Mouse (Mus musculus) hindbrain, embryonic 14.5 days (tissue): Measurements from ENCODE around the gene Arntl2. TPM values are rescaled to one million over a fixed set of nuclear protein-coding genes. Genes with fewer than 3 reads are reported as not detected.

Experiments
- ATAC-seq: fragments of 200-750 bp; cut with Nextera tagmentation; 2 replicates; pipeline ENCODE4 v1.8.0; 2017; ENCODE audit warnings: moderate number of reproducible peaks, mild to moderate bottlenecking, moderate TSS enrichment, moderate library complexity; ENCODE audit not compliant: low FRiP score
- DNase-seq: peaks from one replicate; pipeline ENCODE4 v3.0.0-alpha.2; 2015; ENCODE audit warnings: low spot score
- H3K27ac ChIP-seq: fragments of 300-500 bp; sonication (generic); 2 replicates; pipeline ENCODE4 v1.5.1; 2014; ENCODE audit warnings: mild to moderate bottlenecking, moderate library complexity
- H3K27me3 ChIP-seq: fragments of 300-500 bp; sonication (generic); 2 replicates; pipeline ENCODE4 v1.6.1; 2014; ENCODE audit warnings: mild to moderate bottlenecking, low read length, mixed read lengths; ENCODE audit not compliant: control insufficient read depth, insufficient read depth
- H3K36me3 ChIP-seq: fragments of 300-500 bp; sonication (generic); replicated peaks from 2 replicates; pipeline ENCODE4 v1.6.1; 2014; ENCODE audit not compliant: control insufficient read depth, insufficient read depth
- H3K4me1 ChIP-seq: fragments of 300-500 bp; sonication (generic); replicated peaks from 2 replicates; pipeline ENCODE4 v1.6.1; 2014; ENCODE audit warnings: antibody characterized with exemption, low read length, mixed read lengths; ENCODE audit not compliant: control insufficient read depth, insufficient read depth
- H3K4me2 ChIP-seq: fragments of 300-500 bp; sonication (generic); replicated peaks from 2 replicates; pipeline ENCODE4 v1.6.1; 2014; ENCODE audit warnings: mild to moderate bottlenecking, moderate library complexity
- H3K4me3 ChIP-seq: fragments of 300-500 bp; sonication (generic); replicated peaks from 2 replicates; pipeline ENCODE4 v1.5.1; 2014; ENCODE audit warnings: mild to moderate bottlenecking, low read length
- H3K9ac ChIP-seq: fragments of 300-500 bp; sonication (generic); 2 replicates; pipeline ENCODE4 v1.6.1; 2014
- H3K9me3 ChIP-seq: fragments of 300-500 bp; sonication (generic); 2 replicates; pipeline ENCODE4 v1.6.1; 2016; ENCODE audit warnings: low read length; ENCODE audit not compliant: control insufficient read depth
- WGBS: fragments of 180-500 bp; shearing (Covaris S2); extraction: QIAGEN DNeasy Blood & Tissue Kit; methylation state at CpG from one replicate; pipeline ENCODE4 v1.1.7; 2014; 5-methylcytosine and 5-hydroxymethylcytosine counted together
- polyA plus RNA-seq: library from polyadenylated mRNA; unstranded; fragments of >200 nt; fragmentation: Nextera tagmentation; extraction: Ambion mirVana; gene quantifications from 2 replicates; pipeline ENCODE4 v1.2.1, GENCODE M21; 2014

Gene Arntl2
- polyA plus RNA-seq, 1 experiment from 2014 or later: 2.5 TPM

DNA sequence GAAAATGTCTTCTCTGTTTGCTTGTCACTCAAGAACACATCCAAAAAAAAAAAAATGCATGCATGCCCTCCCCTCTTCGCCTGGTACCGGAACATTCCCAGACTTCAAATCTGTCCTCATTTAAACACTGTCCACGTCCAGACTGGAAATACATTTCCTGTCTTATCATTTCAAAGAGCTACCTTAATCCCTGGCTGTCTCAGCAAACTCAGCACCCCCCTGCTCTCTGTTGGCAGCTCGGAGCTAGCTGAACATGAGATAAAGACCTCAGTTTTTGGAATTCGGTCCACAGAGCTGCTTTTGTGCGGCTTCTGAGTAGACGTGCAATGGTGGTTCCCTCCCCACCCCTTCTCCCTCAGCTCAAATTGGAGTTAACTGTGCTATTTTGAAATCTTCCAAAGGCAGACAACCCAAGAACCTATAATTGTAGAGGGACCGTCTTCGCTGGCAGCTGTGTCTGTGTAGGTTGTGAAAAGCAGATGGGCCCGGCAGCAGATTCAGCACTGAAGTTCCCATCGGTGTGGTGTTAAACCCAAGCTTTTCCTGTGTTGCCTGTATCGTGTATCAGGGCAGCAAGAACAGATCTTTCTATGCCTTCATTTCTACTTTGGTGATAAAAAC lies 81.7 kb downstream of the Arntl2 start:
- Histone ChIP-seq H3K4me3 (no peak overlapping the region), H3K9ac (no peak overlapping the region), H3K4me2 (no peak overlapping the region), H3K27ac (no peak overlapping the region), H3K4me1 (no peaks in the 10 kb centered on the region), H3K36me3 (no peaks in the 10 kb centered on the region), H3K27me3 (no peaks in the 10 kb centered on the region), H3K9me3 (no peaks in the 10 kb centered on the region)
- ATAC-seq (no peak), DNase-seq (no peak)
- 94% methylated on average over 12 of the region's 12 CpGs for WGBS

DNA sequence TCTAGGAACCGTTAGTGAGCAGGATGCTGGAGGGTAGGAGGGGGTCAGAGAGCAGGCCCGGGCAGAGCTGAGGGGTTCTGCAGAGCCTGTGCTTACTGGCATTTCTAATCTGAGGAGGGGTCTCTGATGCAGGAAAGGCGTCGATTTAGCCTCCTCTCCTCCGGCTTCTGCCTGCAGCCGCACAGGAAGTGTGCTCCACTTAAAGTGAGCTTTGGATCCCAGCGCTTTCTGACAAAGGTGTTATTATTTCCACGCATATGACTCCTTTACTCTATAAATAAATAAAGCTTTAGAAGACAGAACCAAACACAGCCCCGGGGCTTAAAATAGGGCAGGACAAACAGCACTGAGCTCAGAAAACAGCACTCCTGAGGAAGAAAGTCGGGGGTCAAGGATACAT lies 83.1 kb downstream of the Arntl2 start:
- H3K4me1 ChIP-seq: no peaks in the 10 kb centered on the region
- no peak overlapping the region for H3K27ac ChIP-seq
- no peak overlapping the region for H3K4me2 ChIP-seq
- DNase-seq (no peak), ATAC-seq (no peak)
- no peaks in the 10 kb centered on the region for H3K27me3 ChIP-seq
- H3K36me3 ChIP-seq: no peaks in the 10 kb centered on the region
- H3K9ac ChIP-seq: no peak overlapping the region; the same call in 1 of the 2 replicates
- no peak overlapping the region for H3K4me3 ChIP-seq
- WGBS: 45% methylated on average over 10 of the region's 10 CpGs
- H3K9me3 ChIP-seq: no peaks in the 10 kb centered on the region

DNA sequence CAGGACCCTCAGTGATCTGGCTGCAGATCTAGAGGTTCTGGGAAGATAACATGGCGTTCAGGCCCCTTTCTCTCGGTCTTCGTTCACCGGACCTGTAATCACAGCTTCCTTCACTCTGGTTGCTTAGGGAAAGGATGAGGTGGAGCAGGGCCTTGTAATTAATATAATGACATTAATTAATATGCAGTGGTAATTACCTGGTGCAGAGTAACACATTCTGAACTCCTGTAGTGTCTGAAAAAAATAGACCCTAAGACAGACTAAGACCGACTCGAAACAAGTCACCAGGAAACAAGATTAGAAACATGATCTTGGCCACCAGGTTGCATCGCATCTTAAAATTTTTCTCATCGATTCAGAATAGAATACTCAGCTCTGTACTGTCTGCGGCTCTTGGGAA lies 84.0 kb downstream of the Arntl2 start:
- no peak for DNase-seq

DNA sequence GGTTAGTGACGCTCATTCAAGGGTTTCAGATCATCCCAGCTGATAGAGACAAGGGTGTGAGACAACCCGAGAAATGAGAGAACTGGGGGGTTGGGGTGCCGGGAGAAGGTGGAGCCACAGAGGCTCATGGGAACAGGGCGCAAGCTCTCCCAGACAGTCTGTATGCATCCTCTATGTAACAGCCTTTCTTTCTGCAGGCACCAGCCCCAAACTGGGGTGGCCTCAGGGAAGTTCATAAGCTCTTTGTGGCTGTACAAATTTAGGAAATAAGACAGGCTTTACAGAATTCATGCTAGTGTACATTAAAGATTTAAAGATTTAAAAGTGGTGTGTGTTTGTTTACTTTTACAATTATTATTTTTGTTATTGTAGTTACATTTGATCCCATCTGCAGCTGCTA lies 84.4 kb downstream of the Arntl2 start:
- 80% methylated on average over 4 of the region's 4 CpGs for WGBS
- Histone ChIP-seq H3K4me2 (no peak overlapping the region), H3K9ac (no peak overlapping the region), H3K36me3 (no peaks in the 10 kb centered on the region), H3K9me3 (no peaks in the 10 kb centered on the region), H3K27ac (no peak overlapping the region), H3K27me3 (no peaks in the 10 kb centered on the region), H3K4me1 (no peaks in the 10 kb centered on the region), H3K4me3 (no peak overlapping the region)
- ATAC-seq (no peak), DNase-seq (no peak)

More for the DNA sequence above, 84.0 kb downstream of the Arntl2 start:
- ATAC-seq: no peak
- Histone ChIP-seq H3K9me3 (no peaks in the 10 kb centered on the region), H3K27me3 (no peaks in the 10 kb centered on the region), H3K4me1 (no peaks in the 10 kb centered on the region), H3K27ac (no peak overlapping the region), H3K4me2 (no peak overlapping the region), H3K4me3 (no peak overlapping the region), H3K9ac (no peak overlapping the region), H3K36me3 (no peaks in the 10 kb centered on the region)
- WGBS: 87% methylated on average over 9 of the region's 9 CpGs

DNA sequence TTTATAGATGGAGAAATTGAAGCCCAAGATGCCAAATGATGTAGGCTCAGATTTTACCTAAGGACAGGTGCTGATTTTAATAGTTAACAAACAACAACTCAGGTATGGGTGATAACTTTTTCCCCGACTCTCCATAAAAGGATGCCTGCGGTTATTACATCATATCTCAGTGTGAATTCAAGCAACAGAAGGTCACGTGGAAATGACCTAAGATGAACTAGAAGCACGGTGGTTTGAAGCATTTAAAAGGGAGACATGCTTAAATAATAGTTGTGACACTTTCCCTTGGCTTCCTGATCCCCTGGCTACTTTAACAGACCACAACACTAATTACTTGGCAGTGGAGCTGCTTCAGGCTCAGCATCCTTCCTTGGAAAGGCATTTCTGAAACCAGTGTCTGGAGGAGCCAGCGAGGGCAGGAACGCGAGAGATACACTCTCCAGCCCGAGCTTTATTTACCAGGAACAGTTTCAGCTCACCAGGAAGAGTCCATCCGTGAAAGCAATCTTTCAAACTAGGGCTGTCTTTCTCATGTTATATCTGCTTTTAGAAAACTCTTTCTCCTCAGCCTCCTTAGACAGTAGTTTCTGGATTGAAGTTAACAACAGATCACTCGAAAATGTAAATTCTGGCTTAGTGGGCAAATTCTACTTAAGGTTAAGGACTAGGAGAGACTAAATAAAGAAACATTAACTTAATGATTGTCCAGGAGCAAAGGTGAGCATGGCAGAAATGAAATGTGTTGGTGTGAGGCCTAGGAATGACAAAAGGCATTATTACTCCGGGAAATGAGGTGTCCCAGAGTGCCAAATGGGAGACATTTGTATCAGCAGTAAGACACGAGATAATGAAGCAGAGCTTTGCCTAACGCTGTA lies 86.3 kb downstream of the Arntl2 start:
- no peak for ATAC-seq
- H3K36me3 ChIP-seq: no peaks in the 10 kb centered on the region
- no peak for DNase-seq
- WGBS: 74% methylated on average over 13 of the region's 13 CpGs
- H3K27me3 ChIP-seq: no peaks in the 10 kb centered on the region
- H3K9me3 ChIP-seq: no peaks in the 10 kb centered on the region
- H3K9ac ChIP-seq: no peak overlapping the region
- no peak overlapping the region for H3K27ac ChIP-seq
- no peak overlapping the region for H3K4me2 ChIP-seq
- H3K4me1 ChIP-seq: no peaks in the 10 kb centered on the region
- H3K4me3 ChIP-seq: no peak overlapping the region

Other genes starting within 250 kb of the Arntl2 start
- gene Fgfr1op2, start 218.9 kb upstream of the Arntl2 start, polyA plus RNA-seq: 43.4 and 46.0 TPM in 2 replicates
- gene Ints13, start 218.2 kb upstream of the Arntl2 start, polyA plus RNA-seq: 43.5 and 44.8 TPM in 2 replicates
- 108 and 112 TPM in 2 replicates for gene Med21, start 153.5 kb upstream of the Arntl2 start, polyA plus RNA-seq
- gene Tm7sf3, start 153.2 kb upstream of the Arntl2 start, polyA plus RNA-seq: 32.9 and 33.4 TPM in 2 replicates
- 15.6 and 15.9 TPM in 2 replicates for gene Stk38l, start 71.1 kb upstream of the Arntl2 start, polyA plus RNA-seq
- not detected in 2 replicates for gene Smco2, start 54.0 kb downstream of the Arntl2 start, polyA plus RNA-seq
- 16.0 and 17.3 TPM in 2 replicates for gene Ppfibp1, start 92.4 kb downstream of the Arntl2 start, polyA plus RNA-seq
- 0.12 TPM in 1 of 2 replicates, not detected in the other for gene 1700034J05Rik, start 158.4 kb downstream of the Arntl2 start, polyA plus RNA-seq
- gene Rep15, start 236.5 kb downstream of the Arntl2 start, polyA plus RNA-seq: 0.50 and 0.65 TPM in 2 replicates
- 76.8 and 78.3 TPM in 2 replicates for gene Mrps35, start 246.7 kb downstream of the Arntl2 start, polyA plus RNA-seq